Mouse (Mus musculus) spleen, adult 2 months (tissue): ENCODE measurements at regions not wholly inside any gene's neighbourhood (a gene's known extent, or its start where the extent isn't known, plus 50 kb on each side); places are given as distances from the start of the nearest gene placed in this dataset.

ENCODE experiments used
- DNase-seq, 2 experiments: peaks; one replicate each; pipeline versions ENCODE4 v3.0.0 to v3.0.0-alpha.2; 2012 to 2021; ENCODE audit warnings: low spot score in 2 of 2, low read depth in 1 of 2
- H3K27ac ChIP-seq: fragments of 200-500 bp; 2 replicates; pipeline ENCODE4 v1.5.1; 2012; ENCODE audit warnings: low read length, inconsistent platforms; ENCODE audit not compliant: insufficient read depth
- H3K27me3 ChIP-seq: fragments of 200-500 bp; 2 replicates; pipeline ENCODE4 v1.6.1; 2012; ENCODE audit warnings: mild to moderate bottlenecking, moderate library complexity, low read length, inconsistent platforms; ENCODE audit not compliant: control insufficient read depth, insufficient read depth
- H3K36me3 ChIP-seq: fragments of 200-500 bp; 2 replicates; pipeline ENCODE4 v1.6.1; 2012; ENCODE audit warnings: mild to moderate bottlenecking, low read length, inconsistent platforms; ENCODE audit not compliant: control insufficient read depth, insufficient read depth
- H3K4me1 ChIP-seq: fragments of 200-500 bp; 2 replicates; pipeline ENCODE4 v1.6.1; 2011; ENCODE audit warnings: inconsistent platforms; ENCODE audit not compliant: control insufficient read depth, insufficient read depth, insufficient read length
- H3K4me3 ChIP-seq: fragments of 200-500 bp; 2 replicates; pipeline ENCODE4 v1.5.1; 2011; ENCODE audit warnings: mild to moderate bottlenecking, inconsistent platforms; ENCODE audit not compliant: insufficient read depth, insufficient read length; ENCODE audit errors: extremely low read depth
- CTCF ChIP-seq: fragments of 200-500 bp; IDR thresholded peaks from 2 replicates; pipeline ENCODE4 v1.5.1; 2011; ENCODE audit warnings: mild to moderate bottlenecking, inconsistent platforms; ENCODE audit not compliant: insufficient read depth, insufficient read length, insufficient replicate concordance; ENCODE audit errors: extremely low read depth
- POLR2A ChIP-seq: fragments of 200-500 bp; IDR thresholded peaks from 2 replicates; pipeline ENCODE4 v1.6.1; 2011; ENCODE audit warnings: low read depth, low read length, inconsistent platforms
- WGBS: fragments of 180-500 bp; shearing (Covaris S2); methylation state at CpG from one replicate; pipeline ENCODE4 v1.1.7; 2018; 5-methylcytosine and 5-hydroxymethylcytosine counted together

- DNase-seq: no peak
- Histone ChIP-seq H3K4me3 (no peak overlapping the region), H3K36me3 (no peaks in the 10 kb centered on the region), H3K27me3 (no peaks in the 10 kb centered on the region; the same call in 1 of the 2 replicates), H3K27ac (no peak overlapping the region), H3K4me1 (no peaks in the 10 kb centered on the region)
- WGBS: 79% methylated on average over 14 of the region's 14 CpGs
- TF ChIP-seq POLR2A (no peak), CTCF (no peak)
Observed at GRCm38 (mm10) chr7:116959196-116959895, 421.4 kb upstream of the Xylt1 start.

GRCm38 (mm10) chr7:116963839-116964238 is 416.9 kb upstream of the Xylt1 start:
- H3K27me3 ChIP-seq: no peaks in the 10 kb centered on the region
- H3K4me1 ChIP-seq: no peaks in the 10 kb centered on the region
- no peak overlapping the region for H3K27ac ChIP-seq
- no peaks in the 10 kb centered on the region for H3K36me3 ChIP-seq
- no peak for DNase-seq
- H3K4me3 ChIP-seq: no peak overlapping the region
- WGBS: 75% methylated on average over 6 of the region's 6 CpGs
- no peak for TF ChIP-seq POLR2A
- TF ChIP-seq CTCF: no peak

- Histone ChIP-seq H3K4me3 (no peak overlapping the region), H3K4me1 (no peaks in the 10 kb centered on the region), H3K27ac (no peak overlapping the region), H3K36me3 (no peaks in the 10 kb centered on the region), H3K27me3 (no peaks in the 10 kb centered on the region)
- WGBS: 49% methylated on average over 2 of the region's 2 CpGs
- TF ChIP-seq CTCF: no peak
- no peak for TF ChIP-seq POLR2A
- DNase-seq: no peak
Observed at GRCm38 (mm10) chr7:116991351-116991750, 389.4 kb upstream of the Xylt1 start.

GRCm38 (mm10) chr7:116992166-116992565 is 388.6 kb upstream of the Xylt1 start:
- no peaks in the 10 kb centered on the region for H3K4me1 ChIP-seq
- TF ChIP-seq CTCF (no peak), POLR2A (no peak)
- no peak for DNase-seq
- no peaks in the 10 kb centered on the region for H3K27me3 ChIP-seq
- H3K27ac ChIP-seq: no peak overlapping the region
- H3K4me3 ChIP-seq: no peak overlapping the region
- no peaks in the 10 kb centered on the region for H3K36me3 ChIP-seq

- TF ChIP-seq CTCF: no peak
- TF ChIP-seq POLR2A: no peak
- Histone ChIP-seq H3K4me1 (no peaks in the 10 kb centered on the region), H3K36me3 (no peaks in the 10 kb centered on the region), H3K4me3 (no peak overlapping the region), H3K27ac (no peak overlapping the region), H3K27me3 (no peaks in the 10 kb centered on the region)
- no peak for DNase-seq
- 83% methylated on average over 3 of the region's 3 CpGs for WGBS
Observed at GRCm38 (mm10) chr7:116995770-116996169, 385.0 kb upstream of the Xylt1 start.

GRCm38 (mm10) chr7:117003167-117003566 is 377.6 kb upstream of the Xylt1 start:
- H3K27me3 ChIP-seq: no peaks in the 10 kb centered on the region
- H3K36me3 ChIP-seq: no peaks in the 10 kb centered on the region
- no peak overlapping the region for H3K4me3 ChIP-seq
- TF ChIP-seq POLR2A (no peak), CTCF (no peak)
- no peak for DNase-seq
- no peak overlapping the region for H3K27ac ChIP-seq
- H3K4me1 ChIP-seq: no peaks in the 10 kb centered on the region

- H3K27ac ChIP-seq: no peak overlapping the region
Observed at GRCm38 (mm10) chr7:117018349-117018748, 362.4 kb upstream of the Xylt1 start.

More at GRCm38 (mm10) chr7:117018349-117018748, 362.4 kb upstream of the Xylt1 start:
- H3K4me1 ChIP-seq: no peaks in the 10 kb centered on the region
- no peak for DNase-seq
- H3K4me3 ChIP-seq: no peak overlapping the region
- no peak for TF ChIP-seq POLR2A
- no peak for TF ChIP-seq CTCF
- H3K36me3 ChIP-seq: no peaks in the 10 kb centered on the region
- H3K27me3 ChIP-seq: no peaks in the 10 kb centered on the region
- WGBS: 70% methylated on average over 1 of the region's 1 CpGs
